Mouse (Mus musculus): Measurements from ENCODE around the gene Tacc2.
A peak's percentile ranks its signal among the peaks of the same experiment; 100 is the strongest.
"Not testable (repeated sequence)": the region's sequence is repeated elsewhere in the genome, so short reads cannot be mapped to it uniquely, and the experiment has no call there.

Tacc2 gene

DNA sequence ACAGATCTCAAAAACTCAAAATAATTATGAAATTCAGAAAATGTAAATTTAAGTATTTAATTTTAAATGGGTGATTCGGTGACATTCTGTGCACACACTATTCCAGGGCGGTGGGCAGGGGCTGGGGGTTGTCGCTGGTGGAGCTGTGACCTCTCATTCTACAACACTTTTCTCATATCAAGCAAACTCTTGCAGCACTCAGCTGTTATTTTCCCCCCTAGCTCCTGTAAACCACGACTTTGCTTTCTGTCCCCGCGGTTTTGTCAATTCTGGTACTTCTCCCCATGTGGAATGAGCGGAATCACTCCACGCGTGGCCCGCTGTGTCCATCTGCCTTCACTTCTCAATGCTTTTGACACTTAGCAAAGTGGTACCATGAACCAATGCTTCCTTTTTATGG is 3.5 kb upstream of the Tacc2 start:
- DNase-seq, result no peak

DNA sequence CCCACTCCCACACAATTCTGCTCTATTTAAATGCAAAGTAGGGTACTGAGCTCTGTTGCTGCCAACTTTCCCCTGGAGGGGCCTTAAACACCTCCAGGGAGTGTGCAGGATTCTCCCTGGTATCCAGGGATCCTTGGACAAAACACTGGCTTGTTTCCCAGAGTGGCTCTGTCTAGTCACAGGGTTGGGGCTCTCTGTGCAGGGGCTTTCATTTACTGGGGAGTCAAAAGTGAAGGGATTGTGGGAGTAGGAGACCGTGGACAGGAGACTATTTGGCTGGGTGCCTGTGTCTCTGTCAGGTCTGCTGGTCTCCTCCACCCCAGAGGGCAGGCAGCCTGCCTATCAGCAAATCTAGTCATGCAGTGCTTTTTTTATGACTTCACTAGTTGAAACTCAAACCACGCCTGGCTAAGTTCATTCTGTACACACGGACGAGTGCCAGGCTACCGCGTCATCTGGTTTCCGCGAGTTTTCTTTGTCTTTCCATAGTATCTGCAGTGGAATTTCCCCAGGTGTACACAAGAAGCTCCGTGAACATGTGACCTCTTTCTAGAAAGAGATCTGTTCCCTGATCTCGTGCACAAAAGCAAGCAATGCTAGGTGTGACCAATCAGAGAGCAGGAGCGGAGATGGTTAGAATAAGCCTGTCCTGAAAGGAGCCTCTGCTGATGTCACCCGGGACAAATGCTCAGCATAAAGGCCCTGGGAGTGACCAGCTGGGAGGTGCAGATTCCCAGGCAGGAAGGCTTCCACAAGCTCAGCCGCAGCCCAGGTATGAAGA is 2.8 kb upstream of the Tacc2 start:
- DNase-seq, result no peak

DNA sequence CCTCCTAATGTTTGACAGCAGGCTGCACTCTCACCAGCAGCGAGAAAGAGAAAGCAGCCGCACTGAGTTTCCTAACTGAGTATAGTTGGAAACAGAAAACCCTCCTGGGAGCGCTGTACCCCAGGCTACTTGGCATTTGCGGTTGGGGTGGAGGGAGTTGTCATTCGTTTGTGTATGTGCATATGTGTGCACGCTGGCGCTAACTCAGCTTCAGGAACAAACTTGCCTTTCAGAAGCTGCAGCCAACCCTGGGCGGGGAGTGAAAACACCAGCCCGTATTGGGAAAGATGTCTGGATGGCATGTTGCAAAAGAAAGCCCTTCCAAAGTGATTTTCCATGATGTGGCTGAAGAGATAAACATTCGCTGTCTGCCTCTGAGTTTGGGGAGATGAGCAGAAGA is 257 bp upstream of the Tacc2 start:
- DNase-seq, result no peak

DNA sequence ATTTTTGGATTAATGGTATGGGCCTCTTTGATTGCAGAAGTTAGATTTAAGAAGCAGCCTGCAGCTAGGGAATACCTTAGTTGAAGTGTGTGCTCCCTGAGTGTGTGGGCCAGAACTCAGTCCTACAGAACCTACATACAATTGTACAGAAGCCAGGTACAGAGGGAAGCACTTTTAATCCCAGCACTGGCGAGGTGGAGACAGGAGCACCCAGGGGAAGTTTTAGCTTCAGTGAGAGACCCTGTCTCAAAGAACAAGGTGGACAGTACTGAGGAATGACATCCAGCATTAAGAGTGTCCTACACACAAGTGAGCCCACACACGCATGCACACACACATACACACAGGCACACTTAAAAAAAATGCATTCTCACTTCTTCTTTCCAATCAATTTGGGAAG is 828 bp downstream of the Tacc2 start:
- no peak for DNase-seq

DNA sequence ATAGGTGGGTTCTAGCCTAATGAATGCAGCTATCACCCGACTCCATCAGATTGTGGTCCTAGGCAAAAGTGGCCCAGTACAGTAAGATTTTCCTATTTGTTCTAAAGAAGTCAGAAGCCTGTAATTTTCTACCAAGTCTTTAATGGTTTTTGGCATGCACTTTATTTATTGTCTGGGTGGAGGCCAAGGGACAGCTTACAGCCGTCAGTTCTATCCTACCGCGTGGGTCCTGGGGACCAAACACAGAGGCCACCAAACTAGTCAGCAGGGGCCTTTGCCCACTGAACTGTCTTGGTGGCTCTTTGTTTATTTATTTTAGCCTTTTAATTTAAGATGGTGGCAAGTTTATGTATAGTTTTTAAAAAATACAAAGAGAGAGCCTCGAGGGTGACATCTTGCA is 1.4 kb downstream of the Tacc2 start:
- DNase-seq, result no peak

DNA sequence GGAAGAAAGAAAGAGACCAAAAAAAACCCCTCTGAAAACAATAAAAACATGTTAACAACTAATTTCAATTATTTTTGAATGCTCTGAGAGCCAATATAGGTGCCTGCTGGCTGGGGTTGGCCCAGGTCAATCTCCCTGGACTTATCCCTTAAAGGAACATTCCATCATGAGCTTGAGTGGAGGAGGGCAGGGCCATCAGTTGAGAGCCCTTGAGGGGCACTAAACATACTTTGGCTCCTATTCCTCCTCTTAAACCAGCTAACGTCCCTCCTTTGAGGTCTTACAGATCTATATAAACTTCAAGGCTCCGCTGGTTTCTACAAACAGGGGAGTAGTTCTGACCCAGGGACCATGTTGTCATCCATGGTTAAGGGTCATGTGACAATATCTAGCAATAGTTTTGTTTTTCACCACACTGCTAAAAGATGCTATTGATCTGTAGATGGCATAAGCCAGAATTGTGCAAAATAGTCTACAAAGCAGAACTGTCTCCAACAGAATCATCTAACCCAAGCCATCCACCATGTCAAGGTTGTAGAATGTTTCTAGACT is 9.4 kb downstream of the Tacc2 start:
- no peak for DNase-seq

DNA sequence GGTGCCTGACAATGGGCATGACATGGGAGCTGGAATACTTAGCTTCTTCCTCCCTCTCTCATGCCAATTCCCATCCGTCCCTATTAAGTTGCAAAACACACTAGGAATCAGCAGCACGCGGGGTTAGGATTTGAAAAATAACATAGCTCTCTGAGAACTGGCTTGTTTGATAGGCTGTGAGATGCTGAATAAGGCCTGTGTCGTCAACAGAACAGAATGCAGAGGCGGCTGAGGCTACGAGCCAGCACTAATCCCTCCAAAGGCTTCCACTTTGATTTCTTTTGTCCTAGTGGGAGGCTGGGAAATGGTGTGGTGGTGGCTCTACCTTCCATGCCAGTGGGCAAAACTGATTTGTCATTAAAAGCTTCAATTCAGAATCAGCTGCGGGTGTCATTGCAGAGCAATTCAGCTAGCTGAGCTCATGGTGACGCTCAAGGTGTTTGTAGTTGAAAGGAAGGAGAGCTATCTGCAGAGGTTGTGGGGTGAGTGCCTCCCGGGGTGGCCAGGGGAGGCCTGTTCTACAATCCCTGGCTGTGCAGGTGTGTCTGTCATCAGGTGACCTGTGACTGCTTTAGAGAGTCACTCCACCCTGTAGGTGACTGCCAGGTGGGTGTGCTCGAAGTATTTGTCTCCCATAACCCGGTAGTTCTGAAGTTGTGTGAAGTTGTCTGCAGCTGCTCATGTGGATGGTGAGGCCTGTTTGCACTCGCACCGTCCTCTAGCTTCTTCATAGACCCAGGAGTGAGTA is 13.0 kb downstream of the Tacc2 start:
- DNase-seq, result no peak

DNA sequence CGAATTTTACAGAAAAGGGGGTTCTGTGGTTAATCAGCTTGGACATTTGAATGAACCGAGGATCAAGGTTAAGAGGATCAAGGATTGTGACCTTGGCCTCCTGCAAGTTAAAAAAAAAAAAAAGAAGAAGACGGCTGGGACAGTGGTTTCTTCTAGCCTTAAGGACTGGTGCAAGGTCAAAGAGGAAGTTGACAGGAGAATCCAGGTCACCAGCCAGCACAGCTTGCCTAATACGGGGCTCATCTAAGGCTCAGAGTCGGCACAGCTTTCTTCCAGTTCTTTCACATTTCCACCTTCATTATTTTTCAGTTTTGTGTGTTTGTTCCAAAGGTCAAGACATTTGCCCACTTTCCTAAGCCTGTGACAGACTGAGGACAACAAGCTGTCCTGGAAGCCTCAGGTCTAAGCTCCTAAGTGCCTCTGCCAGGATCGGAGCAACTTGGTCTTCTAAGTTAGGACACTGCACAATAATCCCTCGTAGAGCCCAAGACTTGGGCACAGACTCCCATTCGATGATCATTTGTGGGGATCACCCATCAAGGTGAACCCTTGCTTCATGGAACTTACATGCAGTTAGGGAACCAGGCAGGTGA is 13.7 kb downstream of the Tacc2 start:
- DNase-seq, result no peak

DNA sequence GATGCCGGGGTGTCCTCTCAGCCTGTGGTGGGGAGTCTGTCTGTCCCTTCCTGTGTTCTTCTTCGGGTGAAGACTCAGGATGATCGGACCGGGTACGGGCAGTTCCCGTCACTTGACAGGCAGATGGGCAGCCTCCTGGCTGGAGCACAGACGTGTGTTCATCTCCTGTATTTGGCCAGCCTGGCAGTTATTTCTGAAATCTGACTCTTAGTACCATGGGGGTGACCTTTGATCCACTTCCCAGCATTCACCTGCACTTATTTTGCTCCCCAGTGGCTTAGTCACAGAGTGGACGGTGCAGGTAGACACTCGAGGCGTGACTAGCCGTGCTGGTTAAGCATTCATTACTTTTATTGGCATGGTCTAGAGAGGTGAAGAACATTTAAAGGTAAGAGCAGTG is 15.7 kb downstream of the Tacc2 start:
- DNase-seq, result not testable (repeated sequence)

DNA sequence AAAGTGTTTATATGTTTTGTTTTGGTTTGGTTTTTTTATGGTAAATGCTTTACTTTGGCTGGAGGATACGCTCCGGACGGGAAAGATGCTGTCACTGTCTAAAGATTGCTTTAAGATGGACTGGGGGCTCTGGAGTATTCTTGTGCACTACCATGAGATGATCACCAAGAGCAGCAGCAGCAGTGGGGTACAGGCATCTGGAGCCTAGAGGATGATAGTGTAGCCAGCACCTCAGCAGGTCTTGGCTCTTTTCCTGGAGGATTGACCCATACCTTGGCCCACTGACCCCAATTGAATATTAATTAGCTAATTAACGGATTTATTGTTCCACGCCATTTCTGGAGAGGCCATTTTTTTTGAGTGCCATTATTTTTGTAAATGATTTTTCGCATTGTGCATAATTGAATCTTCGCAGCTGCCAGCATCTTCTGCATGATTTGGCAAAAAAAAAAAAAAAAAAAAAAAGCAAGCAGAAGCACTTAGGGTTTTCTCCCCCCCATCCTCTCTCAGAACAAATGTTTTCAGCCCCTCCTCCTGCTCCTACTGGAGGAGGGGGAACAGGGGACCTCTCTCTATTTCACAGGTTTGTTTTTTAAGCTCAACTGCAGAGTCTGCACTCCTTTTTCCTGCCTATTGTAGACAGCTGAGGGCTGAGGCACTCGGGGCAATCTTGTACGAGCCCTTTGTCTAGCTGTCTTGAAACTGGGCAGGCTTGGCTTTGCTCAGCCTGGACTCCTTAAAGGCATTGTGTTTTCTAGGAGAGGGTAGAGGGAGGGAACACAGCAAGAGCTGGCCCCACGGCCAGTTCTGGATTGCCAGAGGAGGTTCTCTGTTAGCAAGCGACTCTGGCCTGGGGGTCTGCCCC is 16.4 kb downstream of the Tacc2 start:
- not testable (repeated sequence) for DNase-seq

DNA sequence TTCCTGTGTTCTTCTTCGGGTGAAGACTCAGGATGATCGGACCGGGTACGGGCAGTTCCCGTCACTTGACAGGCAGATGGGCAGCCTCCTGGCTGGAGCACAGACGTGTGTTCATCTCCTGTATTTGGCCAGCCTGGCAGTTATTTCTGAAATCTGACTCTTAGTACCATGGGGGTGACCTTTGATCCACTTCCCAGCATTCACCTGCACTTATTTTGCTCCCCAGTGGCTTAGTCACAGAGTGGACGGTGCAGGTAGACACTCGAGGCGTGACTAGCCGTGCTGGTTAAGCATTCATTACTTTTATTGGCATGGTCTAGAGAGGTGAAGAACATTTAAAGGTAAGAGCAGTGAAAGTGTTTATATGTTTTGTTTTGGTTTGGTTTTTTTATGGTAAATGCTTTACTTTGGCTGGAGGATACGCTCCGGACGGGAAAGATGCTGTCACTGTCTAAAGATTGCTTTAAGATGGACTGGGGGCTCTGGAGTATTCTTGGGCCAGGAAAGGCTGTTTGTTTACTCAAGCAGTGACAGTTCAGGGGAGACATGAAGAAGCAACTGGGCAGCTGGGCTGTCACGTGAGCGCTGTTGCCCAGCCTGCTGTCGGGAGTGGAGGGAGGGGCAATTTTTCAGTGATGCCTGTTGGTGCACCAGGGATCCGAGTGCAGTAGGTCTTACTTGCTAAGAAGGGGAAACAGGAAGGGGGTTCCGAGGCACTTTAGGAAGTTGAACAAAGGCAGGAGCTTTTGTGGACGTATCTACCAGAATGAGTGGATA is 19.0 kb downstream of the Tacc2 start:
- not testable (repeated sequence) for DNase-seq

DNA sequence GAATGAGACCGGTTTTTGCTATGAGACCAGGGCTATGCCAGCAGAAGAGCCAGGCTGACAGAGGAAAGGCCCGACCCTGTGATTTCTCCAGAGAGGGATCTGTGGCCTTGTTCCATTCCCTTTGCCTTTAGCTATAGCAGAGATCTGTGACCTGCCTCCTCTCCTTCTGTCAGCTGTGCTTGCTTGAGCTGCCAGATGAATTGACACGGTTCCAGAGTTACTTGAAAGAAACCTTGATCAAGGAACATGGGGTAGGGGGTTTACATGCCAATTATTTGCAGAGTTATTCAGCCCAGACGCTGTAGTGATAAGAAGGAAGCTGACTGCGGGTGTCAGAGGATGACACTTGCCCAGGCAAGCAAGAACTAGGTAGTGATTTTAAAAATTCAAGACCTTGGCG is 20.3 kb downstream of the Tacc2 start:
- DNase-seq, result no peak

DNA sequence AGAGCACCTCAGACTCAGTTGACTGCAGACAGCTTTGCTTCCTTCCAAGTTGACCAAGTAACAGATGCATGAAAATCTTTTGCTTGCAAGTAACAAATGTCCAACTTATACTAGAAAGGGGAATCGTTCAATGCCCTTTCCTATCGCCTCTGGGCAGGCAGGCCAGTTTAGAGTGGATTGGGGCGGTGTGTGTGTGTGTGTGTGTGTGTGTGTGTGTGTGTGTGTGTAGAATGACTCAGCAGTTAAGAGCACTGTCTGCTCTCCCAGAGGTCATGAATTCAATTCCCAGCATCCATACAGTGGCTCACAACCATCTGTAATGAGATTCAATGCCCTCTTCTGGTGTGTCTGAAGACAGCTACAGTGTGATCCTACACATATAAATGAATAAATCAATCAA is 22.8 kb downstream of the Tacc2 start:
- no peak for DNase-seq

DNA sequence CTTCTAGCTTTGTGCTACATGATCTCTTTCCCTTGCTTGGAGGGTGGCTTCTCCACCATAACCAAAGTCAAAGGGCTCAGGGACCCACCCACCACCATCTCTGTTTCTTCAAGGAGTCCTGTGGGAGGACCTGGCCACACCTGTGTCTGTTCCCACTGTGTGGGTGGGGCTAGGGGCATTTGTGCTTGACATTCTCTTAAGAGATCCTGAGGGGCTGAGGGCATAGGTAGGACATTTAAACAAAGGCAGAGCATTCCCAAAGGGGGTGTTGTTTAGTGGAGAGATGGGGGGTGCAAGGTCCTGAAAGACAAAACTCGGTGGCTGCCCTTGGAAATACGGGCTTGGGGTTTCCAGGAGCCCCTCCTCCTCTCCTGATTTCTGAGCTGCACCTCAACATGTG is 23.3 kb downstream of the Tacc2 start:
- DNase-seq, result no peak

DNA sequence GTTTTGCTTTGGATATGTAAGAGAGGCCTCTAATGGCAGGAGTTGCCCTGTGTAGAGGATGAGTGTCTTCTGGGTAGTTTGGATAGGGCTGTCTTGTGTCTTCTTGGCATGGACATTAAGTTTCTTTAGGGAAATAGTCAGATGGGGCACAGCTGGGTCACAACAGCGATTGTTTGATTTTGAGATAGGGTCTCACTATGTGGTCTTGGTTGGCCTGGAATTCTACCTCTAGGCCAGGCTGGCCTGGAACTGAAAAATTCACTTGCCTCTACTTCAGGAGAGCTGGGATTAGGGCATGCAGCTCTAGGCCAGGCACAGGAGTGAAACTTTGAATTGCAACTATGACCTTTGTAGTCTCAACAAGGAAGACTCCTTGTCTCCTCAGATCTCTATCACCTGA is 25.6 kb downstream of the Tacc2 start:
- DNase-seq, result no peak

DNA sequence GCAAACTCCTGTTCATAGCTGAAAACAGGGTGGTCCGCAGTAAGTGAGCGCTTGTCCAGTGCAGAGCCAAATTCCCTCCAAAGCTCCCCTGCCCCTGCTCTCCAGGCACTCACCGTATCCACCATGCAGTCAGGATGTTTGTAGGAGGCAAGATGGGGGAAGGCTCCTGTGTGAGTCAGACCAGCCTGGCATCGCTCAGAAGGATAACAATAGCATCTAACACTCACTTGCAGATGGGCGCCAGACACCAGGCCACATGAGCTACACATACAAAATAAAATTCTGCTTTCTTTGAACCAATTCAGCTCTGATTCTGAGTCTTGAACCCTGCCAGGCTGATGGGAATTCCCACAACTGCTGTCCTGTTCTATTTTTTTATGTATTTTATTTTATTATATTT is 26.3 kb downstream of the Tacc2 start:
- no peak for DNase-seq

DNA sequence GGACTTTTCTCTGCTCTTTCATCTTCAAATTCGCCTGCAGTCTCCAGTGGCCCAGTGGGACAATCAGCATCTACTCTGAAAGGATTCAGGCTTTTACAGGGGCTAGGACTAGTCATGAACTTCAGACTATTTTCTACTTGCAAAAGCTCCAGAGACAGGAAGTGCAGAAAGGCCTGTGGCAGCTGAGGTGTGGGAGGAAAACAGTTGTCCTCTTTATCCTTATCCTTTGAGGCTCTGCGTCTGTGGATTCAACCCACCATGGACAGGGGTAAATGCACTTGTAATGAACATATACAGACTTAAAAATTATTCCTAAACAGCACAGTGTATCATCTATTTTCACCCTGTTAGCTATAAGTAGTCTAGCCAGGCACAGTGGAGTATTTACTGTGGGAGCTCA is 27.2 kb downstream of the Tacc2 start:
- DNase-seq, result no peak

DNA sequence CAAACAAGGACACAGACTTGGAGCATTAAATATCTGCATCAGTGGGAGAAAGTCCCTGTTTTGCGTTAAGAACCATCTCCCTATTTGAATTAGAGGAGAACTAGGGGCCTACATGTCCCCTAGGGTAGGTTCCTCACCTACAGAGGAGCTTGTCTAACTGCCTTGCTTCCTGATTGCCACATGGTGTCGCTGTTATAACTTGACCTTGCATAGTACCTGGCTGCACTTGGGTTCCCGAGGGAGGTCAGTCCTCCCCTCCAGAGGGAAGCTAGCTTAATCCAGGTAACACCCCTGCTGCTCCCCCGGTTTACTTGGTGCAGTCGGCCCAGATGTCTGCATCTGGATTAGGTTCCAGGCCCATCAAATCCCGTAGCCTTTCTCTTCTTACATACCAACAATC is 27.9 kb downstream of the Tacc2 start:
- DNase-seq, result peak; percentile 19

DNA sequence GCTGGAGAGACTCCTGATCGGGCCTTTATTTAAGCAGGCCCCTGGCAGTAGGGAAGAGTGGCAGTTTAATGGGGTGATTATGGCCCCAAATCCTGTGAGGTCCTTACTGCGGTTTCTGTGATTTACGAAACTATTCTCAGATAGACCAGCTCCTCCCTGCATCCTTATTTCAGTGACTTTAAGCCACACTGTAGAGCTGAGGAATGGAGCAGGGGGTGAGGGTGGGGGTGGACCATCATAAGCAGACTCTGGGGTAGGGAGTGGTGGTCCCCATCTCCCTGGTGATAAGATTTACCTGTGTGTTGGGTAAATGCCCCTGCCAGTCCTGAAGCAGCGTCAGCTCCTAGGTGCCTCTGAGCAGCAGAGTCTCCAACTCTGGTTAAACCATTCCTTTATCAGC is 29.7 kb downstream of the Tacc2 start:
- no peak for DNase-seq

DNA sequence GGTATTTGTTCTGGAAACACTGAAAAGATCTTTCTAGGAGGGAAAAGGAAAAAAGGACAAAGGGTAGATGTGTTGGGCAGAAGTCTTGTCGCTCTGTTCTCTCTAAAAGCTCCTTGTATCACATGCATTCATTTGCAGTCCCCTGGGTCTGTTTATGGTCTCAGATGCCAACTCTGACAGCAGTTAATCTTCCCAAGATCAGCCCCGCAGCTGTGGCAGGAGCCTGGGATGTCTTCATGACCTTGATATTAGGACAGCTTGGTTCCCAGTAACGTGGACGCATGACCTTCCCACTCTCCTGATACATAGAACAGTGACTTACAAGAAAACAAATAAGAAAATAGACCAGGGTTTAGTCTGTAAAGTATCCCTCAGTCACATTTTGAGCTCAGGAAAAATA is 36.7 kb downstream of the Tacc2 start:
- DNase-seq, result no peak

DNA sequence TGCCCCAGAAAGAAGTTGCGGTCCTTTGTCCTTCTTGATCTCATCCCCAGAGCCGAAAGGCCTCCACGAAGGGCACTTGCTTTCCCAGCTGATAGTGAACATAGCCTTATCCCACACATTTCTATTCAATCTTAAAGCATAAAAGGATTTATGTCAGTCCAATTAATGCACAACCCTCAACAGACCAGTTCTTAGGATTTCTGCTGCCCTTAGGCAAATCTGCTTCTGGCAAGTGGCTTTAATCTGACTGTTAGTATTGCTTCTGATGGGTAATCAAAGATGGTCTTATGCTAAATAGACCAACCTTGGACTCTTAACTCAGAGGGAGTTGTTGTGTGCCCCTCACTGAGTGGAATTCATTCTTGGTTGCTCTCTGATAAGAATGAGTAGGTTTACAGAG is 40.4 kb downstream of the Tacc2 start:
- DNase-seq, result no peak

DNA sequence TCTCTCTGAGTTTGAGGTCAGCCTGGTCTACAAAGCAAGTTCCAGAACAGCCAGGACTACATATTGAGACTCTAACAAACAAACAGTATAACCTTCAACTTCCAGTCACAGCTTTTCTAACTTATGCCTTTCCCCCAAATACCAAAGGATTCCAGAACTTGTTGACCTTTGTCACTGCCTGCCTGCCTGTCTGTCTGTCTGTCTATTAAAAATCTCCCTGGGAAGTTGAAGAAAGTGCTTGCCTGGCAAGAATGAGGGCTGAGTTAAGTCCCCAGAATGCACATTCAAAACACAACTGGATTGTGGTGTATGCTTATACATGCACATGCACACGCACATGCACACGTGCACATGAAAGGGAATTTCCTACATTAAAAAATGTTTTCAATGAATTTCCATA is 43.8 kb downstream of the Tacc2 start:
- no peak for DNase-seq
